Mouse (Mus musculus): ENCODE data around the gene 2210408I21Rik.

Gene 2210408I21Rik

GRCm38 (mm10) chr13:77514046-77514445 is 378.7 kb downstream of the 2210408I21Rik start:
- no peak for DNase-seq

- no peak for DNase-seq
These were observed 393.8 kb downstream of the 2210408I21Rik start for GRCm38 (mm10) chr13:77528960-77529699.

- no peak for DNase-seq
These were observed 394.4 kb downstream of the 2210408I21Rik start for GRCm38 (mm10) chr13:77529760-77530159.

- no peak for DNase-seq
These were observed 402.1 kb downstream of the 2210408I21Rik start for GRCm38 (mm10) chr13:77537466-77537865.

GRCm38 (mm10) chr13:77547486-77548385 is 412.4 kb downstream of the 2210408I21Rik start:
- DNase-seq = no peak

GRCm38 (mm10) chr13:77548386-77548695 is 413.0 kb downstream of the 2210408I21Rik start:
- DNase-seq = no peak

GRCm38 (mm10) chr13:77548750-77549149 is 413.4 kb downstream of the 2210408I21Rik start:
- DNase-seq = no peak

- no peak for DNase-seq
These were observed 458.7 kb downstream of the 2210408I21Rik start for GRCm38 (mm10) chr13:77594011-77594410.

GRCm38 (mm10) chr13:77615346-77615745 is 480.0 kb downstream of the 2210408I21Rik start:
- no peak for DNase-seq

All from cerebellum, adult 9-11 months (tissue).